In genomic region chr7:131410416-131411058, GRCm38 (mm10) we compare ENCODE assay signal across 1 mouse cellular context.
TF ChIP-seq lines count a peak whose summit lies in the region.

Gene Ikzf5, minus strand, starts transcription at chr7:131410521.
Gene Acadsb, plus strand, starts transcription at chr7:131410601.

TF ChIP-seq in MEL, 35 proteins besides CTCF, POLR2A, EP300 and RAD21 (continued from another document):
- TF ChIP-seq TAL1 (IDR thresholded peaks at IDR 0.05; ENCODE audit: low read length): no peak
- peak; percentile 25; the same call in 1 of the 2 replicates for TF ChIP-seq ZNF384 (IDR thresholded peaks at IDR 0.05; ENCODE audit: low read depth, low read length)
- TF ChIP-seq CHD2 (IDR thresholded peaks at IDR 0.05; ENCODE audit: low read length): peak; percentile 95
- TF ChIP-seq MXI1 (IDR thresholded peaks at IDR 0.05; ENCODE audit: low read depth, low read length): peak; percentile 65; the same call in 1 of the 2 replicates
- no peak; the same call in 1 of the 2 replicates for TF ChIP-seq KAT2A (conservative IDR thresholded peaks at IDR 0.05; ENCODE audit: low read depth, low read length)
- no peak for TF ChIP-seq USF1 (IDR thresholded peaks at IDR 0.05; ENCODE audit: low read depth, low read length)
- TF ChIP-seq MYB (IDR thresholded peaks at IDR 0.05; ENCODE audit: low read depth, low read length): no peak
- TF ChIP-seq ETS1 (IDR thresholded peaks at IDR 0.05; ENCODE audit: low read depth, low read length): peak; percentile 64; the same call in 1 of the 2 replicates
- TF ChIP-seq UBTF (IDR thresholded peaks at IDR 0.05; ENCODE audit: borderline replicate concordance, insufficient read depth, low read depth, low read length): no peak
- TF ChIP-seq SMC3 (IDR thresholded peaks at IDR 0.05; ENCODE audit: low read depth, low read length): no peak
- TF ChIP-seq GABPA (IDR thresholded peaks at IDR 0.05; ENCODE audit: low read depth, low read length): no peak
- no peak for TF ChIP-seq ZKSCAN1 (IDR thresholded peaks at IDR 0.05; ENCODE audit: low read depth, low read length)
- TF ChIP-seq GATA1 (IDR thresholded peaks at IDR 0.05; ENCODE audit: low read depth, low read length): no peak
